8 mouse cellular contexts compared by ENCODE assay signal in the genomic region with DNA sequence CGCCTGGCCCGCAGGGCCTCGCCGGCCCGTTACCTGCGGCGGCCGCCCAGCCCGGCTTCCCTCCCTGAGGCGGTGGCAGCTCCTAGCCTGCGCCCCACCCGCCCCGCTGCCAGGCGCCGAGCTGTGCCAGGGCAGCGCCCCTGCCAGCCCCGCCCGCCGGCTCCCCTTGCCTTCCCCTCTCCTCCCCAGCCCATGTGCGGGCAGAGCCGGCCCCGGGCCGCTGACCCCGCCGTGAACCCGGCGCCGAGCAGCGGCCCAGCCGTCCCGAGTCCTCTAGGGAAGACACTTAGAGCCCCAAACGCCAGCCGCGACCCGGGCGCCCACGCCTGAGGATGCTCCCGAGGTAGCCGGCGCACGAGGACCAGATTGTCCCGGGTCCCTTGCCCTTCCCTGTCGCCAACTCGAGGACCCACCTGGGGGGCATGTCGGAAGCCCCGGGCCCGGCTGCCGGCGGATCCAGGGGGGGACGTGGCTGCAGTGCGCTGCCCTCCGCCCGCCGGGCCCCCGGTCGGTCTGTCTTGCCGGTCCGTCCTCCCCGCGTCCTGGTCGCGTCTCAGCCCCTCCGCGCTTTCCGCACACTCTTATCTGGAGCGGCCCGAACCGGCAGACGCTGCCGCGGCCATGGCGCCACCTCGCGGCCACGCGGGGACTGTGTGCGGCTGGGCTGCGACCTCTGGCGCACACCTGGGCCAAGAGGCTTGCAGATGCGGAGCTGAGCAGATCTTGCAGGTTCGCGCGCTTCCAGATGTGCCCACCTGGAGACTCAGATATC. TPM values are rescaled to one million over a fixed set of nuclear protein-coding genes. Genes with fewer than 3 reads are reported as not detected.
DNase-seq lines count a peak whose midpoint lies in the region; ATAC-seq and TF ChIP-seq lines count a peak whose summit lies in the region.

No protein-coding gene starts in this region.

- no peak overlapping the region for H3ac ChIP-seq in C2C12 (ENCODE audit: control insufficient read depth, insufficient read length, low read depth)

- H3K9me3 ChIP-seq in embryonic facial prominence, embryonic 12.5 days = no peaks in the 10 kb centered on the region
- H3K9me3 ChIP-seq in heart, embryonic 13.5 days = no peaks in the 10 kb centered on the region
- no peaks in the 10 kb centered on the region for H3K9me3 ChIP-seq in kidney, embryonic 15.5 days (replicated peaks)
- no peaks in the 10 kb centered on the region for H3K9me3 ChIP-seq in liver, embryonic 16.5 days (replicated peaks; ENCODE audit: control insufficient read depth, low read length)
- no peaks in the 10 kb centered on the region for H3K9me3 ChIP-seq in neural tube, embryonic 14.5 days (ENCODE audit: control insufficient read depth, low read length)

- H3K4me2 ChIP-seq in embryonic facial prominence, embryonic 12.5 days (replicated peaks) = peak overlapping the region; percentile 88
- peak overlapping the region; percentile 97 for H3K4me2 ChIP-seq in heart, embryonic 13.5 days
- H3K4me2 ChIP-seq in kidney, embryonic 15.5 days = peak overlapping the region; percentile 94
- peak overlapping the region; percentile 77 for H3K4me2 ChIP-seq in liver, embryonic 16.5 days (ENCODE audit: low read depth, low read length)
- peak overlapping the region; percentile 87 for H3K4me2 ChIP-seq in neural tube, embryonic 14.5 days (ENCODE audit: low read depth, low read length)

- H3K4me3 ChIP-seq in C2C12 (ENCODE audit: insufficient read depth, poor library complexity, severe bottlenecking) = no peak overlapping the region
- peak overlapping the region; percentile 66 for H3K4me3 ChIP-seq in embryonic facial prominence, embryonic 12.5 days
- peak overlapping the region; percentile 79 for H3K4me3 ChIP-seq in heart, embryonic 13.5 days
- peak overlapping the region; percentile 72 for H3K4me3 ChIP-seq in kidney, embryonic 15.5 days (replicated peaks)
- peak overlapping the region; percentile 60 for H3K4me3 ChIP-seq in liver, embryonic 16.5 days (ENCODE audit: low read depth, low read length)
- H3K4me3 ChIP-seq in neural tube, embryonic 14.5 days (ENCODE audit: low read depth, low read length) = peak overlapping the region; percentile 45

- no peaks in the 10 kb centered on the region for H3K27me3 ChIP-seq in C2C12 (ENCODE audit: control insufficient read depth, insufficient read depth, insufficient read length)
- peaks cover 96% of the 10 kb centered on the region for H3K27me3 ChIP-seq in embryonic facial prominence, embryonic 12.5 days
- peaks cover 100% of the 10 kb centered on the region for H3K27me3 ChIP-seq in heart, embryonic 13.5 days (replicated peaks)
- peaks cover 100% of the 10 kb centered on the region for H3K27me3 ChIP-seq in kidney, embryonic 15.5 days
- peaks cover 95% of the 10 kb centered on the region for H3K27me3 ChIP-seq in liver, embryonic 16.5 days (ENCODE audit: control insufficient read depth, insufficient read depth, low read depth, low read length)
- peaks cover 48% of the 10 kb centered on the region for H3K27me3 ChIP-seq in neural tube, embryonic 14.5 days (ENCODE audit: control insufficient read depth, insufficient read depth, low read length)

- H3K79me3 ChIP-seq in C2C12 (ENCODE audit: low read depth) = no peaks in the 10 kb centered on the region

- H3K79me2 ChIP-seq in C2C12 (ENCODE audit: control insufficient read depth, insufficient read depth) = no peaks in the 10 kb centered on the region

- TF ChIP-seq CTCF in C2C12 (IDR thresholded peaks at IDR 0.05; ENCODE audit: control insufficient read depth, insufficient read depth, insufficient read length) = peak; percentile 14

- H3K9ac ChIP-seq in embryonic facial prominence, embryonic 12.5 days = peak overlapping the region; percentile 78
- peak overlapping the region; percentile 88 for H3K9ac ChIP-seq in heart, embryonic 13.5 days
- peak overlapping the region; percentile 67 for H3K9ac ChIP-seq in kidney, embryonic 15.5 days
- peak overlapping the region; percentile 43; the same call in 1 of the 2 replicates for H3K9ac ChIP-seq in liver, embryonic 16.5 days (ENCODE audit: low read depth, low read length)
- H3K9ac ChIP-seq in neural tube, embryonic 14.5 days (replicated peaks; ENCODE audit: low read depth, low read length) = peak overlapping the region; percentile 52

- peak; percentile 93 for DNase-seq in adrenal gland, postnatal 10 days
- DNase-seq in testis, postnatal 14 days (ENCODE audit: low spot score) = peak; percentile 83

- peak overlapping the region; percentile 88 for H3K27ac ChIP-seq in embryonic facial prominence, embryonic 12.5 days
- peak overlapping the region; percentile 89 for H3K27ac ChIP-seq in heart, embryonic 13.5 days (replicated peaks)
- H3K27ac ChIP-seq in kidney, embryonic 15.5 days = peak overlapping the region; percentile 95
- H3K27ac ChIP-seq in liver, embryonic 16.5 days (ENCODE audit: low read length) = peak overlapping the region; percentile 7; the same call in 1 of the 2 replicates
- 0 out of 2 replicates have a peak overlapping the region, but pooled peaks have one; percentile 5 for H3K27ac ChIP-seq in neural tube, embryonic 14.5 days (ENCODE audit: low read depth, low read length)

- H3K36me3 ChIP-seq in C2C12 (ENCODE audit: control insufficient read depth, insufficient read depth) = no peaks in the 10 kb centered on the region
- H3K36me3 ChIP-seq in embryonic facial prominence, embryonic 12.5 days = peaks cover 13% of the 10 kb centered on the region
- H3K36me3 ChIP-seq in heart, embryonic 13.5 days = peaks cover 28% of the 10 kb centered on the region
- peaks cover 23% of the 10 kb centered on the region for H3K36me3 ChIP-seq in kidney, embryonic 15.5 days
- H3K36me3 ChIP-seq in liver, embryonic 16.5 days (ENCODE audit: control insufficient read depth, insufficient read depth) = no peaks in the 10 kb centered on the region
- no peaks in the 10 kb centered on the region for H3K36me3 ChIP-seq in neural tube, embryonic 14.5 days (ENCODE audit: control insufficient read depth, insufficient read depth, low read length)

- under 1% methylated on average over 79 of the region's 83 CpGs for WGBS in embryonic facial prominence, embryonic 12.5 days
- WGBS in heart, embryonic 13.5 days = under 1% methylated on average over 82 of the region's 83 CpGs
- under 1% methylated on average over 83 of the region's 83 CpGs for whole genome bisulfite sequencing in kidney, embryonic 15.5 days
- under 1% methylated on average over 74 of the region's 83 CpGs for WGBS in liver, embryonic 16.5 days (ENCODE audit: insufficient replicate concordance)
- under 1% methylated on average over 66 of the region's 83 CpGs for WGBS in neural tube, embryonic 14.5 days

- ATAC-seq in embryonic facial prominence, embryonic 12.5 days (ENCODE audit: insufficient number of reproducible peaks, insufficient read depth, low FRiP score, low TSS enrichment) = peak; percentile 11; the same call in 1 of the 2 replicates
- no peak for ATAC-seq in heart, embryonic 13.5 days (ENCODE audit: extremely low read depth, insufficient number of reproducible peaks, low FRiP score, low TSS enrichment)
- 0 out of 2 replicates have a peak, but pooled peaks have one; percentile 23 for ATAC-seq in kidney, embryonic 15.5 days (replicated peaks; ENCODE audit: low FRiP score)
- peak; percentile 33; the same call in 1 of the 2 replicates for ATAC-seq in liver, embryonic 16.5 days (ENCODE audit: low read depth)
- ATAC-seq in neural tube, embryonic 14.5 days (ENCODE audit: low read depth) = peak; percentile 29; the same call in 1 of the 2 replicates

- H3K4me1 ChIP-seq in embryonic facial prominence, embryonic 12.5 days = peaks cover 64% of the 10 kb centered on the region
- H3K4me1 ChIP-seq in heart, embryonic 13.5 days = peaks cover 92% of the 10 kb centered on the region
- peaks cover 91% of the 10 kb centered on the region for H3K4me1 ChIP-seq in kidney, embryonic 15.5 days
- H3K4me1 ChIP-seq in liver, embryonic 16.5 days (ENCODE audit: control insufficient read depth, low read depth, low read length) = peaks cover 60% of the 10 kb centered on the region
- peaks cover 37% of the 10 kb centered on the region for H3K4me1 ChIP-seq in neural tube, embryonic 14.5 days (ENCODE audit: control insufficient read depth, insufficient read depth, low read length)

RNA-seq across cellular contexts. Expression of gene Hic1, which starts 0.5 kb away (rescaled TPM):
- 0.02 TPM for polyA plus RNA-seq in C2C12 (2012; fragmentation: generic; extraction: Trizol)
- 10 to 100 TPM; 23.6 to 24.5 TPM for total RNA-seq in adrenal gland, postnatal 10 days (2021)
- 39.2 and 44.8 TPM in 2 replicates for polyA plus RNA-seq in embryonic facial prominence, embryonic 12.5 days (2016; fragmentation: Nextera tagmentation; extraction: Ambion mirVana)
- 9.4 and 9.5 TPM in 2 replicates for polyA plus RNA-seq in heart, embryonic 13.5 days (2015; fragmentation: Nextera tagmentation; extraction: Ambion mirVana)
- 24.3 and 25.9 TPM in 2 replicates for polyA plus RNA-seq in kidney, embryonic 15.5 days (2015; fragmentation: Nextera tagmentation; extraction: Ambion mirVana)
- 0.44 and 1.0 TPM in 2 replicates for polyA plus RNA-seq in liver, embryonic 16.5 days (2015; fragmentation: Nextera tagmentation; extraction: Ambion mirVana)
- 0.33 and 2.6 TPM in 2 replicates for polyA plus RNA-seq in neural tube, embryonic 14.5 days (2014; fragmentation: Nextera tagmentation; extraction: Ambion mirVana)

RNA-seq across cellular contexts. Expression of gene Ovca2, which starts 9.9 kb away (rescaled TPM):
- 19.3 TPM for polyA plus RNA-seq in C2C12 (2012; fragmentation: generic; extraction: Trizol)
- 10 to 100 TPM; 13.5 to 18.1 TPM for total RNA-seq in adrenal gland, postnatal 10 days (2021)
- 30.0 and 31.5 TPM in 2 replicates for polyA plus RNA-seq in embryonic facial prominence, embryonic 12.5 days (2016; fragmentation: Nextera tagmentation; extraction: Ambion mirVana)
- polyA plus RNA-seq in heart, embryonic 13.5 days (2015; fragmentation: Nextera tagmentation; extraction: Ambion mirVana) = 15.2 and 16.4 TPM in 2 replicates
- polyA plus RNA-seq in kidney, embryonic 15.5 days (2015; fragmentation: Nextera tagmentation; extraction: Ambion mirVana) = 25.3 and 27.0 TPM in 2 replicates
- 8.7 and 9.6 TPM in 2 replicates for polyA plus RNA-seq in liver, embryonic 16.5 days (2015; fragmentation: Nextera tagmentation; extraction: Ambion mirVana)
- 15.3 and 20.7 TPM in 2 replicates for polyA plus RNA-seq in neural tube, embryonic 14.5 days (2014; fragmentation: Nextera tagmentation; extraction: Ambion mirVana)

RNA-seq across cellular contexts. Expression of gene Dph1, which starts 22.3 kb away (rescaled TPM):
- 19.6 TPM for polyA plus RNA-seq in C2C12 (2012; fragmentation: generic; extraction: Trizol)
- 10 to 100 TPM; 23.1 to 24.2 TPM for total RNA-seq in adrenal gland, postnatal 10 days (2021)
- polyA plus RNA-seq in embryonic facial prominence, embryonic 12.5 days (2016; fragmentation: Nextera tagmentation; extraction: Ambion mirVana) = 22.6 and 23.3 TPM in 2 replicates
- polyA plus RNA-seq in heart, embryonic 13.5 days (2015; fragmentation: Nextera tagmentation; extraction: Ambion mirVana) = 19.3 and 21.3 TPM in 2 replicates
- 24.6 and 26.3 TPM in 2 replicates for polyA plus RNA-seq in kidney, embryonic 15.5 days (2015; fragmentation: Nextera tagmentation; extraction: Ambion mirVana)
- 9.1 and 10.6 TPM in 2 replicates for polyA plus RNA-seq in liver, embryonic 16.5 days (2015; fragmentation: Nextera tagmentation; extraction: Ambion mirVana)
- 11.4 and 15.6 TPM in 2 replicates for polyA plus RNA-seq in neural tube, embryonic 14.5 days (2014; fragmentation: Nextera tagmentation; extraction: Ambion mirVana)

RNA-seq across cellular contexts. Expression of gene Rtn4rl1, which starts 24.8 kb away (rescaled TPM):
- 0.40 TPM for polyA plus RNA-seq in C2C12 (2012; fragmentation: generic; extraction: Trizol)
- 10 to 100 TPM; 25.2 to 27.8 TPM for total RNA-seq in adrenal gland, postnatal 10 days (2021)
- 5.1 and 5.7 TPM in 2 replicates for polyA plus RNA-seq in embryonic facial prominence, embryonic 12.5 days (2016; fragmentation: Nextera tagmentation; extraction: Ambion mirVana)
- polyA plus RNA-seq in heart, embryonic 13.5 days (2015; fragmentation: Nextera tagmentation; extraction: Ambion mirVana) = 10.2 and 12.4 TPM in 2 replicates
- 3.4 and 3.6 TPM in 2 replicates for polyA plus RNA-seq in kidney, embryonic 15.5 days (2015; fragmentation: Nextera tagmentation; extraction: Ambion mirVana)
- 0.44 and 0.48 TPM in 2 replicates for polyA plus RNA-seq in liver, embryonic 16.5 days (2015; fragmentation: Nextera tagmentation; extraction: Ambion mirVana)
- polyA plus RNA-seq in neural tube, embryonic 14.5 days (2014; fragmentation: Nextera tagmentation; extraction: Ambion mirVana) = 12.7 and 16.0 TPM in 2 replicates

Comparison
In these comparisons a context has a peak if more than half of its experiments do, and no peak if none do; other contexts are left out.
1. H3K27ac ChIP-seq: peak in every context shown above with its lines; median percentile 95 in kidney, embryonic 15.5 days; 89 in heart, embryonic 13.5 days; 88 in embryonic facial prominence, embryonic 12.5 days; 7 in liver, embryonic 16.5 days; 5 in neural tube, embryonic 14.5 days.